Mouse (Mus musculus) retina, postnatal 7 days (tissue): Measurements from ENCODE around the gene Olfr974.
"Not testable (repeated sequence)": the region's sequence is repeated elsewhere in the genome, so short reads cannot be mapped to it uniquely, and the experiment has no call there.

Source experiments
- DNase-seq: peaks from one replicate; pipeline ENCODE4 v3.0.0-alpha.2; 2012; ENCODE audit warnings: low read depth, low spot score

The Olfr974 gene

GRCm38 (mm10) chr9:39937201-39937600 lies at the start of gene Olfr974:
Olfr974 (plus strand) TSS chr9:39937501.
- no peak for DNase-seq

GRCm38 (mm10) chr9:39905106-39905505 lies 32.2 kb upstream of the Olfr974 start:
- DNase-seq: no peak

GRCm38 (mm10) chr9:39907036-39907435 lies 30.3 kb upstream of the Olfr974 start, which contains the start of gene Olfr229:
Olfr229 (plus strand) TSS chr9:39907336.
- no peak for DNase-seq

- no peak for DNase-seq
These were observed 27.4 kb upstream of the Olfr974 start for GRCm38 (mm10) chr9:39909939-39910338.

- not testable (repeated sequence) for DNase-seq
These were observed 9.1 kb upstream of the Olfr974 start for GRCm38 (mm10) chr9:39927975-39928836.

GRCm38 (mm10) chr9:39928837-39929236 lies 8.5 kb upstream of the Olfr974 start:
- not testable (repeated sequence) for DNase-seq

- DNase-seq: no peak
These were observed 14.6 kb downstream of the Olfr974 start, which contains the start of gene Olfr975 for GRCm38 (mm10) chr9:39951946-39952345. Olfr975 (minus strand) TSS chr9:39952046.

GRCm38 (mm10) chr9:39961033-39961432 lies 23.7 kb downstream of the Olfr974 start, which contains the start of gene Olfr976:
Olfr976 (minus strand) TSS chr9:39961133.
- DNase-seq: not testable (repeated sequence)

GRCm38 (mm10) chr9:39976581-39977145 lies 39.4 kb downstream of the Olfr974 start:
- DNase-seq: not testable (repeated sequence)

- no peak for DNase-seq
These were observed 54.5 kb downstream of the Olfr974 start, which contains the start of gene Olfr978 for GRCm38 (mm10) chr9:39991813-39992212. Olfr978 (plus strand) TSS chr9:39992113.
